Mouse (Mus musculus): ENCODE data around the gene Rpp25l. TPM values are rescaled to one million over a fixed set of nuclear protein-coding genes. Genes with fewer than 3 reads are reported as not detected.

The Rpp25l gene
- polyA plus RNA-seq, 1 experiment from 2014 or later = 47.4 TPM

DNA sequence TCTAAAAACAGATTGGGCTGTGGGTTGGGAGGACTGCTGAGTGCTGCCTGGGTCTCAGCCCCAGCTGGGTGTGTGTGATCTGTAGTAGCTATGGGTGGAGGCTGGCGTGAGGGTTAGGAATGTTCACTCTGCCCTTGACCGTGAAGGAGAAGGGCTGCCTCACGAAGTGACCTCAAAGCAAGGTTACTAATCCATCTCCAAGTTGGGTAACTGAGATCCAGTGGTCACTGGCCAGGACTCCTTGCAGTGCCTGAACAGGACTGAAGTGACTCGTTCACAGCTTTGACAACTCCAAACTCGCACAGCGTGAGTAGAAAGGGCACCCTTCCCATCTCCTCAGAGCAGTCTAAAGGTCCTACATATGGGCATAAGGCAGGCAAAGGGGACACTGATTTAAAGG is 34.5 kb downstream of the Rpp25l start:
- Histone ChIP-seq H3K9me3 (ENCODE audit: control insufficient read depth) (no peaks in the 10 kb centered on the region), H3K27ac (ENCODE audit: low read depth, low read length) (no peak overlapping the region), H3K9ac (ENCODE audit: low read depth, low read length) (no peak overlapping the region), H3K4me1 (replicated peaks; ENCODE audit: control insufficient read depth, insufficient read depth, low read length) (no peaks in the 10 kb centered on the region), H3K27me3 (replicated peaks; ENCODE audit: control insufficient read depth, insufficient read depth, low read length) (peaks cover 9% of the 10 kb centered on the region), H3K36me3 (ENCODE audit: control insufficient read depth, insufficient read depth) (no peaks in the 10 kb centered on the region), H3K4me2 (replicated peaks; ENCODE audit: low read depth) (no peak overlapping the region), H3K4me3 (ENCODE audit: low read depth, low read length) (no peak overlapping the region)
- ATAC-seq = no peak
- 69% methylated on average over 6 of the region's 6 CpGs for WGBS
- TF ChIP-seq CTCF (IDR thresholded peaks at IDR 0.05; ENCODE audit: low read depth) = no peak

DNA sequence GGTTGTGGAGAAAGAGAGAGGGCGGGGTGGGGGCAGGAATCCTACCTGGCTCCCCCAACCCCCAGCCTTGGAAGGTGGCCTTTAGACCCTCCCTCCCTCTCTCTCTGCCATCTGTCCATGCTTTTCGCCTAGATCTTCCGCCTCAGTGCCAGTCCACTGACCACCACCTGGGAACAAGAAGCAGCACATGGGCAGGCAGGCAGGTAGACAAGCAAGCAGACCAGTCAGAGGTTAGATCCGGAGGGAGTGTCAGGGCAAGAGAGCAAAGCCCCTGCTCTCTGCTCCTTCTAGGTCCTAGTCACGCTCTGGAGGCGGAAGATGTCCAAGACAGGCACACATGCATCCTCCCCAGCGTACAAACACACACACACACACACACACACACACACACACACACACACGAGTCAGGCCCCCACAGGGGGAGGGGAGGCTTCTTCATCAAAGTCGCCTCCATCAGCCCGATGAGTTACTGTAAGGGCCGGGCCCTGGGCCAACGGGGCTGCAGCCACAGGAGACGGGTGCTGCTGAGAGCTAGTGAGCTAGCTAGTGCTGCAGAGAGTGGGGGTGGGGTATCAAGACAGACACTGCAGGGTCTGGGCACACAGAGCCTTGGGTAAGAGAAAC is 36.2 kb downstream of the Rpp25l start:
- H3K4me3 ChIP-seq (ENCODE audit: low read depth, low read length) = no peak overlapping the region
- no peak for TF ChIP-seq CTCF (IDR thresholded peaks at IDR 0.05; ENCODE audit: low read depth)
- H3K36me3 ChIP-seq (ENCODE audit: control insufficient read depth, insufficient read depth) = no peaks in the 10 kb centered on the region
- H3K27me3 ChIP-seq (replicated peaks; ENCODE audit: control insufficient read depth, insufficient read depth, low read length) = 0 out of 2 replicates have a peak, but pooled peaks cover 4% of the 10 kb centered on the region
- H3K9me3 ChIP-seq (ENCODE audit: control insufficient read depth) = no peaks in the 10 kb centered on the region
- H3K9ac ChIP-seq (ENCODE audit: low read depth, low read length) = no peak overlapping the region
- ATAC-seq = no peak
- WGBS = 46% methylated on average over 12 of the region's 13 CpGs
- no peak overlapping the region for H3K4me2 ChIP-seq (replicated peaks; ENCODE audit: low read depth)
- no peak overlapping the region for H3K27ac ChIP-seq (ENCODE audit: low read depth, low read length)
- H3K4me1 ChIP-seq (replicated peaks; ENCODE audit: control insufficient read depth, insufficient read depth, low read length) = no peaks in the 10 kb centered on the region

- ATAC-seq = no peak
- TF ChIP-seq CTCF (IDR thresholded peaks at IDR 0.05; ENCODE audit: low read depth) = no peak
- 61% methylated on average over 17 of the region's 17 CpGs for WGBS
- Histone ChIP-seq H3K36me3 (ENCODE audit: control insufficient read depth, insufficient read depth) (no peaks in the 10 kb centered on the region), H3K27me3 (replicated peaks; ENCODE audit: control insufficient read depth, insufficient read depth, low read length) (0 out of 2 replicates have a peak, but pooled peaks cover 4% of the 10 kb centered on the region), H3K9ac (ENCODE audit: low read depth, low read length) (no peak overlapping the region), H3K4me3 (ENCODE audit: low read depth, low read length) (no peak overlapping the region), H3K4me1 (replicated peaks; ENCODE audit: control insufficient read depth, insufficient read depth, low read length) (no peaks in the 10 kb centered on the region), H3K9me3 (ENCODE audit: control insufficient read depth) (no peaks in the 10 kb centered on the region), H3K27ac (ENCODE audit: low read depth, low read length) (no peak overlapping the region), H3K4me2 (replicated peaks; ENCODE audit: low read depth) (no peak overlapping the region)
Observed at GRCm38 (mm10) chr4:41676248-41677005, 36.9 kb downstream of the Rpp25l start.

GRCm38 (mm10) chr4:41673186-41673585 is 40.1 kb downstream of the Rpp25l start:
- Histone ChIP-seq H3K9me3 (ENCODE audit: control insufficient read depth) (no peaks in the 10 kb centered on the region), H3K9ac (ENCODE audit: low read depth, low read length) (no peak overlapping the region), H3K4me2 (replicated peaks; ENCODE audit: low read depth) (no peak overlapping the region), H3K4me1 (replicated peaks; ENCODE audit: control insufficient read depth, insufficient read depth, low read length) (no peaks in the 10 kb centered on the region), H3K4me3 (ENCODE audit: low read depth, low read length) (no peak overlapping the region), H3K36me3 (ENCODE audit: control insufficient read depth, insufficient read depth) (no peaks in the 10 kb centered on the region), H3K27me3 (replicated peaks; ENCODE audit: control insufficient read depth, insufficient read depth, low read length) (no peaks in the 10 kb centered on the region), H3K27ac (ENCODE audit: low read depth, low read length) (no peak overlapping the region)
- 71% methylated on average over 19 of the region's 19 CpGs for WGBS
- no peak for TF ChIP-seq CTCF (IDR thresholded peaks at IDR 0.05; ENCODE audit: low read depth)
- ATAC-seq = no peak

DNA sequence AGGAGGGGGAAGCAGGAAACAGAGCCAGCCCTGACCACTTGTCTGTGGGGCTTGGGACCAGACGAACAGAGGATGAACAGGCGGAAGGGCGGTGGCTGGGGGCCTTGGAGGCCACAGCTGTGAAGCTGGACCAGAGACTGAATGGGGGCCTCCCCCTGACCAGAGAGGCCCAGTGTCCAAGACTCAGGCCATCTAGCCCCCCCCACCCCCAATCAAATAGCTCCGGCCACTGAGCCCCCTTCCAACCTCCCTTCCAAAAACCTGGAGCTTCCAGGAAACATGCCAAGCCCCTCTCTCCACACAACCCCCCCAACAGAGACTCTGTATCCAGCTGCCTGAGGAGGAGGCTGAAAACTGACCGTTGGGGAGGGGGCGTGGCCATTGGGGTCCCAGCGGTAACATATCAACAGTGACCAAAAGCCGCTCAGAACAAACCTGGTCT is 40.8 kb downstream of the Rpp25l start:
- Histone ChIP-seq H3K4me2 (replicated peaks; ENCODE audit: low read depth) (no peak overlapping the region), H3K9ac (ENCODE audit: low read depth, low read length) (no peak overlapping the region), H3K9me3 (ENCODE audit: control insufficient read depth) (no peaks in the 10 kb centered on the region), H3K27ac (ENCODE audit: low read depth, low read length) (0 out of 2 replicates have a peak overlapping the region, but pooled peaks have one; percentile 21), H3K36me3 (ENCODE audit: control insufficient read depth, insufficient read depth) (no peaks in the 10 kb centered on the region), H3K4me1 (replicated peaks; ENCODE audit: control insufficient read depth, insufficient read depth, low read length) (no peaks in the 10 kb centered on the region), H3K4me3 (ENCODE audit: low read depth, low read length) (no peak overlapping the region), H3K27me3 (replicated peaks; ENCODE audit: control insufficient read depth, insufficient read depth, low read length) (no peaks in the 10 kb centered on the region)
- TF ChIP-seq CTCF (IDR thresholded peaks at IDR 0.05; ENCODE audit: low read depth) = no peak
- ATAC-seq = no peak
- WGBS = 32% methylated on average over 8 of the region's 8 CpGs

GRCm38 (mm10) chr4:41671963-41672480 is 41.3 kb downstream of the Rpp25l start:
- no peak for ATAC-seq
- Histone ChIP-seq H3K4me3 (ENCODE audit: low read depth, low read length) (no peak overlapping the region), H3K36me3 (ENCODE audit: control insufficient read depth, insufficient read depth) (no peaks in the 10 kb centered on the region), H3K9ac (ENCODE audit: low read depth, low read length) (no peak overlapping the region), H3K27ac (ENCODE audit: low read depth, low read length) (0 out of 2 replicates have a peak overlapping the region, but pooled peaks have one; percentile 21), H3K4me2 (replicated peaks; ENCODE audit: low read depth) (no peak overlapping the region), H3K9me3 (ENCODE audit: control insufficient read depth) (no peaks in the 10 kb centered on the region), H3K4me1 (replicated peaks; ENCODE audit: control insufficient read depth, insufficient read depth, low read length) (no peaks in the 10 kb centered on the region), H3K27me3 (replicated peaks; ENCODE audit: control insufficient read depth, insufficient read depth, low read length) (no peaks in the 10 kb centered on the region)
- no peak for TF ChIP-seq CTCF (IDR thresholded peaks at IDR 0.05; ENCODE audit: low read depth)
- WGBS = 27% methylated on average over 5 of the region's 8 CpGs
